Mouse (Mus musculus): ENCODE measurements at regions not wholly inside any gene's neighbourhood (a gene's known extent, or its start where the extent isn't known, plus 50 kb on each side); places are given as distances from the start of the nearest gene placed in this dataset.

GRCm38 (mm10) chr7:82121746-82122145 is 51.9 kb upstream of the Sh3gl3 start:
- peak; percentile 97 for TF ChIP-seq CTCF (IDR thresholded peaks at IDR 0.05; ENCODE audit: low read depth)
- TF ChIP-seq EP300 (optimal IDR thresholded peaks at IDR 0.05), result no peak

Data from stomach, postnatal 0 days (tissue).